Mouse (Mus musculus): ENCODE measurements around the gene Fbln2. TPM values are rescaled to one million over a fixed set of nuclear protein-coding genes. Genes with fewer than 3 reads are reported as not detected.

Fbln2 gene
- polyA plus RNA-seq, 1 experiment from 2014 or later: 8.5 TPM

DNA sequence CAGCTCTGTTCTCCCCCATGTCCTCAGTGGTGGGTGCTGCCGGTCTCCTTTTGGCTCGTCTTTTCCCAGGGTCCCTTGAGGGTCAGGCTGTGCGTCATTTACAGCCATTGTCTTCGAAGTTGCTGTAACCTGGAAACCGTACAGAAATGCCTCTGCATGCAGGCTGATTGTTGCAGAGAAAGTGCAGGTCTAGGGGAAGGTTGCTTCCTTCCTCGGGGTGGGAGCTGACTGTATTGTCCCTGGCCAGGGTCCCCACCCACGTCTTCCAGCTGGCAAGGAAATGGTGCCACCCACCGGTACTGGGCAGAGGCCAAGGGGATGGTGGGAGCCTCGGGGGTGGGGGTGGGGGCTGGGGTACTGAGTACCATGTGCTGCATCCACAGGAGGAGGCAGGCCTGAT, 6.2 kb downstream of the Fbln2 start:
- 55% methylated on average over 9 of the region's 9 CpGs for WGBS
- Histone ChIP-seq H3K9ac (no peak overlapping the region), H3K27ac (no peak overlapping the region), H3K4me3 (no peak overlapping the region), H3K27me3 (peaks cover 2% of the 10 kb centered on the region; the same call in 1 of the 2 replicates), H3K4me1 (peaks cover 9% of the 10 kb centered on the region), H3K4me2 (no peak overlapping the region), H3K36me3 (ENCODE audit: poor library complexity, severe bottlenecking) (no peaks in the 10 kb centered on the region), H3K9me3 (replicated peaks) (no peaks in the 10 kb centered on the region)
- no peak for ATAC-seq

DNA sequence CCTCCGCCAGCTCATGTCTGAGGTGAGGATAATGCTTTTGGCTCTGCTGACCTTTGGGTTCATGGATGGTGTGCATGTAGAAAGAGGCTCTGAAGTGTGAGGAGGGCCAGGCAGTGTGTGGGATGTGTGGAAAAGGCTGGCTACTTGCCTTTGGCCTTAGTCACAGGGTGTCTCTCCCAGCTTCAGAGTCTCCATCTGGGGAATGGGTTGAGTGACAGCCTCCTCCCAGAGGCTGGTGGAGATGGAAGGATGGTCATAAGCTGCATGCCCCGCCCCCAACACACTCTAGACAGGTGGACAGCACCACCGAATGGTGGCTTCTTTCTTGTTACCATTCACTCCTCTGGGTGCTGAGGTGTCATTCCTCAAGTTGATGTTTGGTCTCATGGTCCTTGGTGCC, 6.6 kb downstream of the Fbln2 start:
- ATAC-seq: no peak

DNA sequence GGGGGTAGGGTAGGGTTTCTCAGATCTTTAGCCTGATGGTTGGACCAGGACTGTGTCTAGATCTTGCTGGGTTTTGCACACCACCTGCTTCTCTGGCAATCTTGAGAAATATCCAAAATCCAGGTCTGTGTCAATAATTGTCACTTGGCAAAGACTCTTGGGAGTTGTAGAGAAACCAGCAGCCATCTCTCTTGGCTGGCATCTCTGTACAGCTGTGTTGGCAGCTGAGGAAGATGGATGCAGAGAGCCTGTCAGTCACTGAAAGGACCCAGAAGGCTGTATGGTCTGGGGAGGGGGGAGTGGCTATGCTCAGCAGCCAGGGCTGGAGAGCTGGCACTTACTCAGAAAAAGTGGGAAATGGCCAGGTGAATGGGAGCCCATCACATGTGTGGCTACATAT, 7.8 kb downstream of the Fbln2 start:
- Histone ChIP-seq H3K4me3 (no peak overlapping the region), H3K4me1 (peaks cover 8% of the 10 kb centered on the region), H3K4me2 (no peak overlapping the region), H3K27ac (no peak overlapping the region), H3K9ac (no peak overlapping the region), H3K27me3 (no peaks in the 10 kb centered on the region), H3K9me3 (replicated peaks) (no peaks in the 10 kb centered on the region), H3K36me3 (ENCODE audit: poor library complexity, severe bottlenecking) (no peaks in the 10 kb centered on the region)
- peak; percentile 69; the same call in 1 of the 2 replicates for ATAC-seq

More for the DNA sequence above, 6.6 kb downstream of the Fbln2 start:
- Histone ChIP-seq H3K4me2 (no peak overlapping the region), H3K9me3 (replicated peaks) (no peaks in the 10 kb centered on the region), H3K4me1 (peaks cover 8% of the 10 kb centered on the region), H3K27ac (no peak overlapping the region), H3K27me3 (no peaks in the 10 kb centered on the region), H3K4me3 (no peak overlapping the region), H3K9ac (no peak overlapping the region), H3K36me3 (ENCODE audit: poor library complexity, severe bottlenecking) (no peaks in the 10 kb centered on the region)
- 83% methylated on average over 3 of the region's 3 CpGs for WGBS

DNA sequence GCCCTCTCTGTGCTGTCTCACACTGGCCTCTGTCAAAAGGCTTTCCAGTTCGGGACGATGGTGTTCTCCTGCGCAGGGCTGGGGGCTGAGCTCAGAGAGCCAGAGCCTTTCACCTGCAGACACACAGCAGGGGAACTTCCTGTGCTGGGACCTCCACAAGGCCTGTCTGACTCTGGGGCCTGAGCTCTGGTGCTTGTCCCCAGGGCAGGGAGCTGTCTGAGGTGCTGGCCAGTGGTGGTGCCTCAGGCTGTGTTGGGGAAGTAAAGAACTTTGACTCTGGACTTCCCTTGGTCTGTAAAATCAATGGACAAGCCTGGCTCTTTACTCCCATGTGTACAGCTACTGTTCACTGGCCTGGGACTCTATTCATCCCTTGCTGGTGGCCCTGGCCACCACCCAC, 8.8 kb downstream of the Fbln2 start:
- Histone ChIP-seq H3K27ac (no peak overlapping the region), H3K4me1 (peaks cover 8% of the 10 kb centered on the region), H3K4me3 (no peak overlapping the region), H3K9ac (no peak overlapping the region), H3K9me3 (replicated peaks) (no peaks in the 10 kb centered on the region), H3K4me2 (no peak overlapping the region), H3K36me3 (ENCODE audit: poor library complexity, severe bottlenecking) (no peaks in the 10 kb centered on the region), H3K27me3 (no peaks in the 10 kb centered on the region)
- no peak for ATAC-seq
- 6% methylated on average over 3 of the region's 3 CpGs for WGBS

DNA sequence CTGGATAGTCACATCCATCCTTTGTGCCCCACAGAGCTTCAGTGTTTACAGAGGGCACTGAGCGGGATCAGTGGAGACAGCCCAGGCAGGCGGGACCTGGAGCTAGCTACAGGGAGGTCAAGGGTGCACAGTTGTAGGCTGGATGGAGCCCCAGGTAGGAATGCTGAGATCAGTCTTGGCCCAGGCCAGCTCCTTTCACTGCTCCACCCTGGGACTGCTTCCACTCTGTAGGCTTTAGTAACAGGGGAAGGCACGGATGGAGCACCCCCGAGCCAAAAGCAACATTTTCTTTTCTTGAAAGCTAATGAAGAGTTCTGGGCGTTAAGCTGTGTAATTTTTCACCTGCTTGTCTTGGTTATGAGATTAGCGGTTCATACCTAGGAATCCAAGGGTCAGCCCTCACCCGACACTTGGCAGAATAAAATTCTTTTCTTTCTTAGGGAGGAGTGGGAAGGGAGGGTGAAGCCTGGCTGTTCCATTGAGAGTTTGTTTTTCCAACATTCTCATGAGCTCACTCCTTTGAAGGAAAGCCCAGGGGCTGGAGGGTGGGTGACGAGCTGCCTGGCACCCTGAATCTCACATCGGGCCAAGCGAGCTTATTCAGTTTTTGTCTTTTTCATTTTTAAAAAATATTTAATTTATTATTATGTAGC, 10.6 kb downstream of the Fbln2 start:
- Histone ChIP-seq H3K4me2 (no peak overlapping the region), H3K36me3 (ENCODE audit: poor library complexity, severe bottlenecking) (no peaks in the 10 kb centered on the region), H3K9me3 (replicated peaks) (no peaks in the 10 kb centered on the region), H3K4me3 (no peak overlapping the region), H3K27ac (no peak overlapping the region), H3K9ac (no peak overlapping the region), H3K27me3 (no peaks in the 10 kb centered on the region), H3K4me1 (peaks cover 8% of the 10 kb centered on the region)
- WGBS: 76% methylated on average over 10 of the region's 10 CpGs
- no peak for ATAC-seq

DNA sequence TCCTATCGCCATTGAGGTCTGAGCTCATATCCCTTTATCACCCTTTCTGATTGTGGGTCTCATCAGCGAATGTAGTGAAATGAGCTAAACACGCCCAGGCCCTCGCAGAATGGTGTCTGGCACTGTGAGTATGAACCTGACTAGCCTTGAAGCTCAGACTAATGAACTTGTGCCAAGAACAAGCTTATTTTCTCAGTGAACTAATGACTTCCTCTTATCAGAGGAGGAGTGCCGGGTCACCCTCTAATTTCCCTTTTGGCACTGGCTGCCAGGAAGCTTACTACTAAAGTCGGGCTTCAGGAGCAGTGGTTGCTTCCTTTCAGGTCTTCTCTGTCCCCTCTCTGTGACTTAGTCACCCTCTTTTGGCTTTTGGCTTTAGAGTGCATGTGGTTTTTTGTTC, 12.7 kb downstream of the Fbln2 start:
- ATAC-seq: no peak
- Histone ChIP-seq H3K4me2 (no peak overlapping the region), H3K27me3 (no peaks in the 10 kb centered on the region), H3K4me1 (no peaks in the 10 kb centered on the region), H3K9me3 (replicated peaks) (no peaks in the 10 kb centered on the region), H3K4me3 (no peak overlapping the region), H3K36me3 (ENCODE audit: poor library complexity, severe bottlenecking) (no peaks in the 10 kb centered on the region), H3K9ac (no peak overlapping the region), H3K27ac (no peak overlapping the region)
- 81% methylated on average over 6 of the region's 6 CpGs for WGBS

DNA sequence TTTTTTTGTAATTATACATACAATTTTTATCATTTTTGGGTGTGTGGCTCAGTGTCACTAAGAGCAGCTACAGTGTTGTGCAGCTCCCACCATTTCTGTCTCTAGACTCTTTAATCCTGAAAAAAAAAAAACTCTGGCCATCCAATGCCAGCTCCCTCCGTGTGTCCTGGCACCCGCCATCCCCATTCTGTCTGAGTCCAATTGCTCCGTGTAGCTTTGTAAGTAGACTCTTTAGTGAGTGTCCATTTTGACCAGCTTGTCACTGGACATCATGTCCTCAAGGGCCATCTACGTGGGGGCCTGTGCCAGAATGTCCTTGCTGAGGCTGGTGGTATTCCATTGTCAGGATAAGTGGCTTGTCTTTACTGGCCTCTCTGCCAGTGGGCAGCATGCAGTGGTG, 13.1 kb downstream of the Fbln2 start:
- H3K27me3 ChIP-seq: no peaks in the 10 kb centered on the region
- H3K4me2 ChIP-seq: no peak overlapping the region
- no peak overlapping the region for H3K4me3 ChIP-seq
- no peak overlapping the region for H3K27ac ChIP-seq
- H3K4me1 ChIP-seq: peaks cover 4% of the 10 kb centered on the region
- ATAC-seq: no peak
- no peak overlapping the region for H3K9ac ChIP-seq
- WGBS: 77% methylated on average over 4 of the region's 4 CpGs
- H3K36me3 ChIP-seq (ENCODE audit: poor library complexity, severe bottlenecking): no peaks in the 10 kb centered on the region
- H3K9me3 ChIP-seq (replicated peaks): no peaks in the 10 kb centered on the region

DNA sequence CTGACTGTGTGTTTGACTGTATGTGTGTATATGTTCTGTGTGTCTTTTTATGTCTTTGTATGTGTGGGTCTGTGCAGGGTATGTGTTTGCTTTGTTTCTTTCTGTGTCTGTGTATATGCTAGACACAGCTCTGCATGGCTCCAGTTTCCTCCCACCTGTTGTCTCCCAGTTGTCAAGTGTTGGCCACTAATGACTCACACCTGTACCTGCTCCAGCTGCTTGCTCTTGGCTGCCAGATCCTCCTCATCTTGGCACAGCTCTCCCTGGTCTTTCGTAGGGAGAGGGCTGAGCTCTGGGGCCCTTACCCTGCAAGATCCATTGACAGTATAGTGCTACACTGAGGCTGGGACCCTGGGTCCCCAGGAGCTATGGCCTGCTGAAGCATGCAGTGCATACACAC, 13.8 kb downstream of the Fbln2 start:
- Histone ChIP-seq H3K9ac (no peak overlapping the region), H3K4me1 (peaks cover 4% of the 10 kb centered on the region), H3K27me3 (no peaks in the 10 kb centered on the region), H3K4me3 (no peak overlapping the region), H3K4me2 (no peak overlapping the region), H3K36me3 (ENCODE audit: poor library complexity, severe bottlenecking) (no peaks in the 10 kb centered on the region), H3K9me3 (replicated peaks) (no peaks in the 10 kb centered on the region), H3K27ac (no peak overlapping the region)
- no peak for ATAC-seq
- WGBS: 77% methylated on average over 1 of the region's 1 CpGs

DNA sequence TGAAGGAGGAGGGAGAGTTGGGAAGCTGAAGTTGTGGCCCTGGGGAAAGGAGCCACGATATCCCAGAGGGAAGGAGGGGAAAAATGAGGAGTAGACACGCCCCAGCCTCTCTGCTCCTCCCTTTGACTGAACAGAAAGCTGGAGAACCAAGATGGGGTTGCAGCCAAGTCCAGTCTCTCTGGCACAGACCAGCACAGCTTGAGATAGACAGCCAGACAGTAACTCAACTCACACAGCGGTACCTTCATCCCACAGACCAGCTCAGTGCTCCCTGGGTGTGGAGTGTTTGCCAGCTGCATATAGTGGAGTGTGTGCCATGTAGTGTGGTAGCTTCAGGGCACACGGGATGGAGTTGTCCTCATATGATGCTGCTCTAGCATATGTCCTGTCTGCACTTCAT, 16.7 kb downstream of the Fbln2 start:
- Histone ChIP-seq H3K4me3 (no peak overlapping the region), H3K36me3 (ENCODE audit: poor library complexity, severe bottlenecking) (no peaks in the 10 kb centered on the region), H3K4me2 (no peak overlapping the region), H3K27me3 (no peaks in the 10 kb centered on the region), H3K9me3 (replicated peaks) (no peaks in the 10 kb centered on the region), H3K4me1 (peaks cover 4% of the 10 kb centered on the region), H3K27ac (no peak overlapping the region), H3K9ac (no peak overlapping the region)
- WGBS: 77% methylated on average over 4 of the region's 4 CpGs
- no peak for ATAC-seq

DNA sequence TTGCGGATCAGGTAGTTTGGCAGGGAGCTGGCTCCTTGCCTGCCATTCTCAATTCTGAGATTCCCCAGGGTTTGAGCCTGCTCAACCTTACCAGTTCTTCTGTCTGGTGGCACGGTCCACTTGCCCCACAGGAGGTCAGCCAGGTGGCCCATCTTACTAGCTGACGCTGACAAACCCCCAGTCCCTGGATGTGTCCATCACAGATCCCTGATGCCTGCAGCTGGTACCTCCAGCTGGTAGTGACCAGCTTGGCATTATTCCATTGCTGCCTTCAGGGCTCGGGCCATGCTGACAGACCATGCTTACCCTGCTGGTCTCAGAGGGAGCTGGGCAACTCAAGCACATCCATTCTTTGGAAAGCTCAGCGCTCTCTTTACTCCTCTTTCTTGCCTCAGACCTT, 18.7 kb downstream of the Fbln2 start:
- Histone ChIP-seq H3K4me2 (no peak overlapping the region), H3K9me3 (replicated peaks) (no peaks in the 10 kb centered on the region), H3K27ac (no peak overlapping the region), H3K27me3 (no peaks in the 10 kb centered on the region), H3K9ac (no peak overlapping the region), H3K36me3 (ENCODE audit: poor library complexity, severe bottlenecking) (no peaks in the 10 kb centered on the region), H3K4me3 (no peak overlapping the region), H3K4me1 (peaks cover 9% of the 10 kb centered on the region)
- 87% methylated on average over 5 of the region's 5 CpGs for WGBS
- ATAC-seq: no peak

DNA sequence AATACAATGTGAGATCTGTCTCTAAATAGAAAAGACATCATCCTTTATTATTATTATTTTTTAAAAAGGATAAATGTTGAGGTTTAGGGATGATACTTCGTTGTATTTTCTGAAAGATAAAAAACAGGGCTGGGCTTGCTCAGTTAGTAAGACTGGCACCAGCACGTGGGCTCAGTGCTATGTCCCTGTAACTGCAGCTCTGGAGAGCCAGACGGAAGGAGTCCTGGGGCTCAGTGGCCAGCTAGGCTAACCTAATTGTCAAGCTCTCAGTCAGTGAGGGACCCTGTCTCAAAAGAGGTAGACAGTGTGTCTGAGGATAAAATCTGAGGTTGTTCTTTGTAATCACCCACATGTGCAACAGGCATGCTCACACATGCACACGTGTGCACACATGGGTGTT, 19.3 kb downstream of the Fbln2 start:
- Histone ChIP-seq H3K27me3 (no peaks in the 10 kb centered on the region), H3K9ac (no peak overlapping the region), H3K4me2 (no peak overlapping the region), H3K4me3 (no peak overlapping the region), H3K9me3 (replicated peaks) (no peaks in the 10 kb centered on the region), H3K4me1 (peaks cover 14% of the 10 kb centered on the region), H3K27ac (no peak overlapping the region), H3K36me3 (ENCODE audit: poor library complexity, severe bottlenecking) (no peaks in the 10 kb centered on the region)
- ATAC-seq: no peak
- WGBS: 82% methylated on average over 4 of the region's 4 CpGs

DNA sequence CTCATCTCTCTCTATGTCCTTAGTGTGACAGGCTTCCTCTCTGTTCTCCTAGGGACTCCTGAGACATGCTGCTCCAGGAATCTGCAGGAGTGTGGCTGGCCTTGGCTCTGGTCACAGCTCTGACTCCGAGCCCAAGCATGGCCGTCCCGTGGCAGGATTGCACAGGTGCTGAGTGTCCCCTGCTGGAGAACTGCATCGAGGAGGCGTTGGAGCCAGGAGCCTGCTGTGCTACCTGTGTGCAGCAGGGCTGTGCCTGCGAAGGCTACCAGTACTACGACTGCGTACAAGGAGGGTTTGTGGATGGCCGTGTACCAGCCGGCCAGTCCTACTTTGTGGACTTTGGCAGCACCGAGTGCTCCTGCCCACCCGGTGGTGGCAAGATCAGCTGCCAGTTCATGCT, 20.8 kb downstream of the Fbln2 start:
- Histone ChIP-seq H3K9me3 (replicated peaks) (no peaks in the 10 kb centered on the region), H3K27me3 (no peaks in the 10 kb centered on the region), H3K4me2 (no peak overlapping the region), H3K27ac (no peak overlapping the region), H3K4me3 (no peak overlapping the region), H3K9ac (no peak overlapping the region), H3K36me3 (ENCODE audit: poor library complexity, severe bottlenecking) (no peaks in the 10 kb centered on the region), H3K4me1 (peaks cover 23% of the 10 kb centered on the region)
- 85% methylated on average over 12 of the region's 12 CpGs for WGBS
- no peak for ATAC-seq

DNA sequence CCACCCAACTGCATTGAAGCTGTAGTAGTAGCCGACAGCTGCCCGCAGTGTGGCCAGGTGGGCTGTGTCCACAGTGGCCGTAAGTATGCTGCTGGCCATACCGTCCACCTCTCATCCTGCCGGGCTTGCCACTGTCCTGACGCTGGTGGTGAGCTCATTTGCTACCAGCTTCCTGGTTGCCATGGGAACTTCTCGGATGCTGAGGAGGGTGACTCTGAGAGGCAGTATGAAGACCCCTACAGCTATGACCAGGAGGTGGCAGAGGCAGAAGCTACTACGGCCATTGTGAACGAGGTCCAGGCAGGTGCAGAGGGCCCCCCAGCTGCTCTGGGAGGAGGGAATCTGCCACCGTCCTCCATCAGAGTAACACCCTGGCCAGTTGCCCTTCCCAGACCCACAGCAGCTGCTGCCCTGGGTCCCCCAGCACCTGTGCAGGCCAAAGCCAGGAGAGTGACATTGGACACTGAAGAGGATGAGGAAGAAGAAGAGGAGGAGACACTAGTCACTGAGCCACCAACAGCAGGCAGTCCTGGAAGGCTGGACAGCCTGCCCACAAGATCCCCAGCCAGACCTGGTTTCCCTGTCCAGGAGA, 21.3 kb downstream of the Fbln2 start:
- Histone ChIP-seq H3K9ac (no peak overlapping the region), H3K9me3 (replicated peaks) (no peaks in the 10 kb centered on the region), H3K36me3 (ENCODE audit: poor library complexity, severe bottlenecking) (no peaks in the 10 kb centered on the region), H3K27ac (no peak overlapping the region), H3K27me3 (no peaks in the 10 kb centered on the region), H3K4me1 (peaks cover 23% of the 10 kb centered on the region), H3K4me2 (no peak overlapping the region), H3K4me3 (no peak overlapping the region)
- ATAC-seq: no peak
- WGBS: 65% methylated on average over 10 of the region's 10 CpGs
